Mouse (Mus musculus) C2C12 (cell line): ENCODE measurements around the gene Ifitm1.

Experiments used
- CEBPB ChIP-seq: IDR thresholded peaks from one replicate; pipeline ENCODE4 v1.6.1; 2011; ENCODE audit warnings: low read depth, mild to moderate bottlenecking, control low read depth, moderate library complexity
- CTCF ChIP-seq: IDR thresholded peaks from one replicate; pipeline ENCODE4 v1.5.1; 2011; ENCODE audit not compliant: control insufficient read depth, insufficient read depth, insufficient read length
- MYOG ChIP-seq: IDR thresholded peaks from one replicate; pipeline ENCODE4 v1.6.1; 2011; ENCODE audit not compliant: control insufficient read depth, insufficient read length; ENCODE audit errors: extremely low read depth
- USF1 ChIP-seq: IDR thresholded peaks from one replicate; pipeline ENCODE4 v1.6.1; 2011; ENCODE audit warnings: low read depth, mild to moderate bottlenecking, control low read depth, moderate library complexity

GRCm38 (mm10) chr7:140967862-140968591 lies 1.0 kb downstream of the Ifitm1 start:
- no peak for TF ChIP-seq CEBPB
- no peak for TF ChIP-seq CTCF
- TF ChIP-seq MYOG, result no peak
- no peak for TF ChIP-seq USF1
